Mouse (Mus musculus) heart, embryonic 12.5 days (tissue): ENCODE data around the gene Abhd15. TPM values are rescaled to one million over a fixed set of nuclear protein-coding genes. Genes with fewer than 3 reads are reported as not detected.

Source experiments
- ATAC-seq: fragments of 200-750 bp; cut with Nextera tagmentation; 2 replicates; pipeline ENCODE4 v1.8.0; 2017; ENCODE audit warnings: moderate TSS enrichment, moderate library complexity; ENCODE audit not compliant: insufficient number of reproducible peaks, low FRiP score
- H3K27ac ChIP-seq: fragments of 300-500 bp; sonication (generic); 2 replicates; pipeline ENCODE4 v1.5.1; 2016; ENCODE audit warnings: mild to moderate bottlenecking, moderate library complexity; ENCODE audit not compliant: poor library complexity, severe bottlenecking
- H3K27me3 ChIP-seq: fragments of 300-500 bp; sonication (generic); replicated peaks from 2 replicates; pipeline ENCODE4 v1.6.1; 2016; ENCODE audit warnings: mild to moderate bottlenecking, moderate library complexity
- H3K36me3 ChIP-seq: fragments of 300-500 bp; sonication (generic); 2 replicates; pipeline ENCODE4 v1.6.1; 2016; ENCODE audit warnings: mild to moderate bottlenecking, moderate library complexity
- H3K4me1 ChIP-seq: fragments of 300-500 bp; sonication (generic); replicated peaks from 2 replicates; pipeline ENCODE4 v1.6.1; 2016; ENCODE audit warnings: mild to moderate bottlenecking
- H3K4me2 ChIP-seq: fragments of 300-500 bp; sonication (generic); 2 replicates; pipeline ENCODE4 v1.6.1; 2016; ENCODE audit warnings: mild to moderate bottlenecking, moderate library complexity
- H3K4me3 ChIP-seq: fragments of 300-500 bp; sonication (generic); 2 replicates; pipeline ENCODE4 v1.5.1; 2016; ENCODE audit warnings: mild to moderate bottlenecking
- H3K9ac ChIP-seq: fragments of 300-500 bp; sonication (generic); 2 replicates; pipeline ENCODE4 v1.6.1; 2016; ENCODE audit warnings: mild to moderate bottlenecking, moderate library complexity
- H3K9me3 ChIP-seq: fragments of 300-500 bp; sonication (generic); replicated peaks from 2 replicates; pipeline ENCODE4 v1.6.1; 2016; ENCODE audit warnings: mild to moderate bottlenecking, moderate library complexity
- WGBS: fragments of 180-500 bp; shearing (Covaris S2); methylation state at CpG from one replicate; pipeline ENCODE4 v1.1.7; 2016; 5-methylcytosine and 5-hydroxymethylcytosine counted together
- polyA plus RNA-seq: library from polyadenylated mRNA; unstranded; fragments of >200 nt; fragmentation: Nextera tagmentation; extraction: Ambion mirVana; gene quantifications from 2 replicates; pipeline ENCODE4 v1.2.1, GENCODE M21; 2016

Gene Abhd15
- polyA plus RNA-seq, 1 experiment from 2014 or later, result 0.72 TPM

DNA sequence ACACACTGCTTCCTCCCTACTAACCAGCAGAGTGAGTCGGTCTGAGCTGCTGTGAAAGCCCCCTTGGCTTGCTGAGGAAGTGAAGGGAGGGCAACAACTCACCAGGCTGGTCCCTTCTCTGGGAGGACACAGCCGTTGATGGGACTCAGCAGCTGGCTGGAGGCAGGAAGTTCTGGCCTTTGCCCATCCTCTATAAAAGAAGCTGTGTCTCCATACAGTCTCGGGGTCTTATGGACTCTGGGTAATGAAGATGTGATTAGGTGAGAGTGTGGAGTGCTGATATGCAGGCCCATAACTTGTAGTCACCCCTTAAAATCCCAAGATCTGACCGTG is 20.6 kb upstream of the Abhd15 start:
- 21% methylated on average over 4 of the region's 4 CpGs for WGBS
- Histone ChIP-seq H3K9ac (peak overlapping the region; percentile 98), H3K27me3 (no peaks in the 10 kb centered on the region), H3K27ac (peak overlapping the region; percentile 89), H3K4me2 (peak overlapping the region; percentile 82), H3K9me3 (no peaks in the 10 kb centered on the region), H3K36me3 (peaks cover 6% of the 10 kb centered on the region), H3K4me3 (peak overlapping the region; percentile 97), H3K4me1 (peaks cover 72% of the 10 kb centered on the region)
- ATAC-seq, result no peak

DNA sequence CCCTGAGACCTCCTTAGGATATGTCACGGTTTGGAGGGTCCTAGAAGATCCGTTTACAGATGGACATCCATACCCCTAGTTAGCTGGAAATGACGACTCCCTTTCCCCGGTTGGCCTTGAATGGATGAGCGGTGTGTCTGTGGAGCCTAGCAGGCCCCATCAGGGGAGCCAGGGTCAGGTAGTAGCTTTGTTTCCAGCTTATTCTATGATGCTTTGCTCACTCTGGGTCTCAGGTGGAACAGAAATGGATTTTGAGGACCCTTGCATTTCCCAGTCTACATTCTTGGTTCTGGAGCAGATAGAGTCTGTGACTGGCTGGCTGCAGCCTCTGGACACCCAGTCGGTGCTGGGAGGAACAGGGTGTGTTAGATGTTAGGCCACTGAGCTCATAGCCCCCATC is 20.1 kb upstream of the Abhd15 start:
- WGBS, result 69% methylated on average over 6 of the region's 6 CpGs
- Histone ChIP-seq H3K27me3 (no peaks in the 10 kb centered on the region), H3K27ac (peak overlapping the region; percentile 89), H3K4me3 (peak overlapping the region; percentile 97), H3K4me1 (peaks cover 72% of the 10 kb centered on the region), H3K9ac (peak overlapping the region; percentile 98), H3K4me2 (peak overlapping the region; percentile 82), H3K9me3 (no peaks in the 10 kb centered on the region), H3K36me3 (peaks cover 11% of the 10 kb centered on the region)
- ATAC-seq, result no peak

DNA sequence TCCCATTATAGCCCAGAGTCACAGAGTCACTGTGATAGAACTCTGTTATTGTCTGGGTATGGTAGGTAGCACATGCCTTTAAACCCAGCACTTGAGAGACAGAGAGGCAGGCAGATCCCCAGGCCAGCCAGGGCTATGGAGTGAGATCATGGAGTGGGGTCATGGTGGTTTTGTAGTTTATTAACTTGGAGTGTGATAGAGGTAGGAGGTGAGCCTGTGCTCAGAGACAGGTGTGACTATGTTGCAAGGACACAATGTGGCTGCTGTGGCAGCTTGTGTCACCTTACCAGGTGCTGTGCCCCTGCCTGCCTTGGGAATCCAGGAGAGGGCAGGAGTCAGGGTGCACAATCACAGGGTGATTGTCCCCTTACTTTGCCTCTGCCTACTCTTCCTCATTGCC is 19.4 kb upstream of the Abhd15 start:
- Histone ChIP-seq H3K9ac (peak overlapping the region; percentile 37), H3K9me3 (no peaks in the 10 kb centered on the region), H3K4me2 (peak overlapping the region; percentile 82; the same call in 1 of the 2 replicates), H3K27ac (no peak overlapping the region), H3K4me3 (no peak overlapping the region), H3K4me1 (peaks cover 68% of the 10 kb centered on the region), H3K36me3 (peaks cover 18% of the 10 kb centered on the region), H3K27me3 (no peaks in the 10 kb centered on the region)
- ATAC-seq, result no peak

DNA sequence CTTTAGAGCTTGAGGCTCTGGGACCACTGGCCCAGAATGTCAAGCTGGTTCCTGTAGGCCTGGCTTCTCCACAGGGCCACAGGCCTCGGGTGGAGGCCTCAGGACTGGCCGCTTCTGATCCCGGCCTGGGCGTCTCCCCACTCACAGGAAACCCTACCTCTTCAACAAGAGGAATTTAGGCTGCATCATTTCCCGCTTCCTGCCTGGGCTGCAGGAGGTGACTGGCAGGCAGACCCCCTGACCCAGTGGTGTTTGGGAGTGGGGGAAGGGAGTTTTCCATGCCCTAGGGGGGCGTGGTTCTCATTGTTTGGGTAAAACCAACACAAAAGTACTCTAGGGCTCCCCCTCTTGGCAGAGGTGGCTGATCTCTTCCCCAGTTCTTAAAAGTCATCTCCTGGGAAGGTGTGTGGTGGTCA is 17.6 kb upstream of the Abhd15 start:
- Histone ChIP-seq H3K36me3 (peaks cover 31% of the 10 kb centered on the region), H3K4me2 (peak overlapping the region; percentile 26), H3K4me3 (no peak overlapping the region), H3K27me3 (no peaks in the 10 kb centered on the region), H3K9me3 (no peaks in the 10 kb centered on the region), H3K4me1 (peaks cover 59% of the 10 kb centered on the region), H3K9ac (peak overlapping the region; percentile 51), H3K27ac (peak overlapping the region; percentile 94)
- peak; percentile 20; the same call in 1 of the 2 replicates for ATAC-seq
- 24% methylated on average over 6 of the region's 6 CpGs for WGBS

DNA sequence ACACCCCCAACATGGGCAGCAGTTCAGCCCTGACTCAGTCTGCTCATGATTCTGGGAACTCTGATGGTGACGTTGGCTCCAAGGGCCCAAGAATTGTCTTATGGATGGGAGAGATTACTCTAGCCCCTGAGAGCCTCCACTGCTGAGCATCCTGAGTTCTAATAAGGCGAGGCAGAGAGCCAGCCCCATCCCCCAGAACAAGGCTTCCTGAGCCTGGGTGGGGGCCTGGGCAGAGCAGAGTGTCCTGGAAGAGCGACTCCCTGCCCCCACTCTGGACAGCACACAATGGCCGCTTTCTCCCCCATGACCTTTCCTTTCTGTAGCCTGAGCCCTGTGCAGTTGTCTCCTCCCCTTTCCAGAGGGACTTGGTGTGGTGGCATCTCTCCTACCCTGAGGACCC is 17.1 kb upstream of the Abhd15 start:
- Histone ChIP-seq H3K4me1 (peaks cover 59% of the 10 kb centered on the region), H3K27me3 (no peaks in the 10 kb centered on the region), H3K9me3 (no peaks in the 10 kb centered on the region), H3K4me2 (peak overlapping the region; percentile 26), H3K4me3 (no peak overlapping the region), H3K36me3 (peaks cover 36% of the 10 kb centered on the region), H3K27ac (peak overlapping the region; percentile 94), H3K9ac (peak overlapping the region; percentile 36)
- WGBS, result 25% methylated on average over 4 of the region's 4 CpGs
- ATAC-seq, result 0 out of 2 replicates have a peak, but pooled peaks have one; percentile 13

DNA sequence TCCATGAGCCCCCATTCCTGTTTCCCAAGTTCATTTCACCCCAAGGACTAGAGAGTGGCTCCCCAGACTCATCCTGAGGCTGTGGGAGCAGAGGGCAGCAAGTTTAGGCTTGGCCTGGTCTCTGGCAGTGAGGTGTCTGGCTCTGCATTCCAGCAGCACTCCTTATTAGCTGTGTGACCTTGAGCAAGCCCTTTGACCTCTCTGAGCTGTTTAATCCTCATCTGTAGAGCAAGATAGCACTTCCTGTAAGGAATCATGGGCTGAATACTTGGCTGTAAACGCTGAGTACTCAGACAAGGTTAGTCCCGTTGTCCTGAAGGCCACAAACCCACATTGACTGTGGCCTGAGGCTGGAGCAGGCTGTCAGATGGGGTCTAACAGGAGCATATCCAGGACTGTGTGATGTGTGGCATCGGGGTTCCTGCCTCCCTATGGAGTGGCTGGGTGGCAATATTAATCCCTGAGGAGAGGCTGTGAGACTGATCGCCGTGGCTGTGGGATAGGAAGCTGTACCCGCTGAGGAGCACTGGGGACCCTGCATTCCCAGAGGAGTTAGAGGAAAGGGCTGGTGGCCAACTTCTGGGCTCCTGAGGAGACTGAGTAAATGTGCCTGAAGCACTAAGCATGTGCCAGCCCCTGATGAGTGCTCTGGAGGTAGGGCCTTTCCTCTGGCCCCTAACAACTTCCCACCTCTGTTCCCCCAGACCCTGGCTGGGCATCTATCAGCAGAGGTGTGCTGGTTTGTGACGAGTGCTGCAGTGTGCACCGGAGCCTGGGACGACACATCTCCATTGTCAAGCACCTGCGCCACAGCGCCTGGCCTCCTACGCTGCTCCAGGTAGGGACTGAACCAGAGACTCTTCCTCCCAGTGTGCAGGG is 16.4 kb upstream of the Abhd15 start:
- H3K4me1 ChIP-seq, result peaks cover 59% of the 10 kb centered on the region
- peak overlapping the region; percentile 94 for H3K27ac ChIP-seq
- no peak for ATAC-seq

DNA sequence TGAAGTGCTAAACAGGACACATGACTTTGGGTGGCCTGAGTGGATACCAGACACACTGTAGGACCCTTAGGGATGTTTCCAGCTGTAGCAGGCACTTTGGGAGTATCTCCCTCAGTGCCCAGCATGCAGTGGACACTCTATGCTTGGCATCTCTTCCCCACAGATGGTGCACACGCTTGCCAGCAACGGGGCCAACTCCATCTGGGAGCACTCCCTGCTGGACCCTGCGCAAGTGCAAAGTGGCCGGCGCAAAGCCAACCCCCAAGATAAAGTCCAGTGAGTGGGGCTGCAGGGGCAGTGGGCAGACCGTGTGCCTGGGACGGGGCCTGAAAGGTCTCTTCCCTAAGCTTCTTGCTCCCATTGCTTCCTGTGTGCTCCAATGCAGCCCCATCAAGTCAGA is 15.6 kb upstream of the Abhd15 start:
- WGBS, result 88% methylated on average over 7 of the region's 7 CpGs

More for the DNA sequence above, 16.4 kb upstream of the Abhd15 start:
- Histone ChIP-seq H3K9me3 (no peaks in the 10 kb centered on the region), H3K4me2 (peak overlapping the region; percentile 26), H3K4me3 (no peak overlapping the region), H3K36me3 (peaks cover 43% of the 10 kb centered on the region), H3K9ac (peak overlapping the region; percentile 36), H3K27me3 (no peaks in the 10 kb centered on the region)
- WGBS, result 68% methylated on average over 12 of the region's 12 CpGs

DNA sequence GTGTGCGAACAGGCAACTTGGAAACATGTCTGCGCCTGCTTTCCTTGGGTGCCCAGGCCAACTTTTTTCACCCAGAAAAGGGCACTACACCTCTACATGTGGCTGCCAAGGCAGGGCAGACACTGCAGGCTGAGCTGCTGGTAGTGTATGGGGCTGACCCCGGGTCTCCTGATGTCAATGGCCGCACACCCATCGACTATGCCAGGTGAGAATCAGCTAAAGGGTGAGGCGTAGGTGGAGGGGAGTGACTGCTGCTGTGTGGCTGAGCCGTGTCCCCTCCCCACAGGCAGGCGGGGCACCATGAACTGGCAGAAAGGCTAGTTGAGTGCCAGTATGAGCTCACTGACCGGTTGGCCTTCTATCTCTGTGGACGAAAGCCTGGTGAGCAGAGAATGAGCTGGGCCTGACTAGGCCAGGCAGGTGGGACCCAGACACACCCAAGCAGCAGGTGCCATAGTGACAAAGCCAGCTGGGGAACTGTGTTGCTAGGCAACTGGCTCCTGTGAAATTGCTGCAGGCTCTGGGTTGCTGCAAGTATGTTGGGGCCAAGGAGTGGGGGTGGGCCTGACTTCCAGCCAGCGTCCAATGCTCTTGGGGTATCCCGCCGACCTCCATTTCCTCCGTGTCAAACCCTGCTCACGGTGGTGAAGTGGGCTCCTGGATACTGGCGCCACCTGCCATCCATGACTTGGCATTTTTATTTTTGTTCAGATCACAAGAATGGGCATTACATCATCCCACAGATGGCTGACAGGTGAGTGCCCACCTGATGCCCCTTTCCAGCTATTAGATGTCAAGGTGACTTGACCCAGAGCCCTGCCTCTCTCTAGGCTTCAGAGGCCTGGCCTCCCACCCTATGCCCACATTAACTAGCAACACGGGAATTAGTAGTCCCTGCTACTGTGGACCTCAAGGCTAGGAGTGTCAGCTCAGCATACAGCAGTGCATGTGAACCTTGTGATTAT is 14.3 kb upstream of the Abhd15 start:
- no peak overlapping the region for H3K27ac ChIP-seq
- WGBS, result 83% methylated on average over 17 of the region's 17 CpGs
- H3K4me1 ChIP-seq, result peaks cover 41% of the 10 kb centered on the region
- ATAC-seq, result no peak
- H3K9me3 ChIP-seq, result no peaks in the 10 kb centered on the region
- H3K27me3 ChIP-seq, result no peaks in the 10 kb centered on the region
- no peak overlapping the region for H3K4me2 ChIP-seq
- no peak overlapping the region for H3K9ac ChIP-seq
- H3K36me3 ChIP-seq, result peaks cover 64% of the 10 kb centered on the region
- H3K4me3 ChIP-seq, result no peak overlapping the region

More for the DNA sequence above, 15.6 kb upstream of the Abhd15 start:
- peaks cover 51% of the 10 kb centered on the region for H3K36me3 ChIP-seq
- no peak overlapping the region for H3K9ac ChIP-seq
- no peak for ATAC-seq
- H3K27me3 ChIP-seq, result no peaks in the 10 kb centered on the region
- H3K27ac ChIP-seq, result no peak overlapping the region
- no peak overlapping the region for H3K4me3 ChIP-seq
- peaks cover 54% of the 10 kb centered on the region for H3K4me1 ChIP-seq
- no peaks in the 10 kb centered on the region for H3K9me3 ChIP-seq
- no peak overlapping the region for H3K4me2 ChIP-seq

DNA sequence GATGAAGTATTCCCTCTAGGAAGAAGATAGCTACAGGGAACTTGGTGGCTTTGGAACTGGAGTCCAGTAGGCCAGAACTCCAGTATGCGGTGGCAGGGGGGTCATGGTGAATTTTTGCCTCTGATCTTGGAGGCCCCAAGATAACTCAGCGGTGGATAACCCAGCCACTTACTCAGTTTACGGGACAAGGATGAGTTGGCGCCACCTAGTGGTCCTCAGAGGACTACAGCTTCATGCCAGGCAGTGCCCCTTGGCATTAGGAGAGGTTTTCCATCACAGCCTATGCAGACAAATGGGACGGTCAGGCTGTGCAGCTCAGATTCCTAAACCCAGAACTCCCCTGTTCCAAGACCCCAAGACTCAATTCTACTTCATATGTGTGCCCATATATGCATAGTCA is 13.5 kb upstream of the Abhd15 start:
- Histone ChIP-seq H3K9me3 (no peaks in the 10 kb centered on the region), H3K4me3 (no peak overlapping the region), H3K4me2 (no peak overlapping the region), H3K27ac (no peak overlapping the region), H3K36me3 (peaks cover 72% of the 10 kb centered on the region), H3K4me1 (peaks cover 35% of the 10 kb centered on the region), H3K9ac (no peak overlapping the region), H3K27me3 (no peaks in the 10 kb centered on the region)
- WGBS, result 25% methylated on average over 5 of the region's 5 CpGs
- no peak for ATAC-seq

DNA sequence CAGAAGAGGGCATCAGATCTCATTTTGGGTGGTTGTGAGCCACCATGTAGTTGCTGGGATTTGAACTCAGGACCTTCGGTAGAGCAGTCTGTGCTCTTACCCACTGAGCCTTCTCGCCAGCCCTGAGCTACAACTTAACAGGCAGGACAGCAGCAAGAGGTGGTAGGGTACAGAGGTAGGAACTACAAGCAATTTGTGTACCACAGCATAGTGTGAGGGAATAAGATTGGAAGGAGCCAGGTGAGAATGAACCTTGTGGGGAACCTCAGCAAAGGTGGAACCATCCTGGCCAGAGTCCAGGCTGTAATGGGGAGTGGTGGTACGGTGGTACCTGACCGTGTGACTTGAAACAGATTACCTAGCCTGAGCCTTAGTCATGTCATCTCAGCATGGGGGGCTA is 12.9 kb upstream of the Abhd15 start:
- ATAC-seq, result no peak
- no peaks in the 10 kb centered on the region for H3K9me3 ChIP-seq
- H3K9ac ChIP-seq, result no peak overlapping the region
- no peak overlapping the region for H3K27ac ChIP-seq
- 86% methylated on average over 4 of the region's 4 CpGs for WGBS
- H3K4me1 ChIP-seq, result peaks cover 34% of the 10 kb centered on the region
- no peak overlapping the region for H3K4me2 ChIP-seq
- H3K27me3 ChIP-seq, result no peaks in the 10 kb centered on the region
- peaks cover 78% of the 10 kb centered on the region for H3K36me3 ChIP-seq
- H3K4me3 ChIP-seq, result no peak overlapping the region

DNA sequence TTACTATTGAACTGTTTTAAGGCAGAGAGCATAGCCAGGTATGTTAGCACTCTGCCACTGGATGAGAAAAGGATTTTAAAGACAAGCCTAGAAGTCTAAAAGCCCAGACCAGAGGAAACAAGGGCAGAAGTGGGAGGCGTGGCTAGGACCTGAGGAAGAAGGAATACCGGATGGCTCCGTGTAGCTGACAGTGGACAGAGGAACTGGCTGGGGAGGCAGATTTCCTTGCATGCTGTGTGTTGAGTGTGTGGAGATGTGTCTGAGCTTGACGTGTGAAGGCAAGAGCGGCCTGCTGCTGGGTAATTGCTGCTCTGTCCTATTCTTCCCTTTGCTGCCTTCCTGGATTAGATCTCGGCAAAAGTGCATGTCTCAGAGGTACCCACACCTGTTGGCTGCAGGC is 12.4 kb upstream of the Abhd15 start:
- Histone ChIP-seq H3K4me2 (no peak overlapping the region), H3K9ac (no peak overlapping the region; the same call in 1 of the 2 replicates), H3K4me1 (peaks cover 29% of the 10 kb centered on the region), H3K27ac (no peak overlapping the region), H3K36me3 (peaks cover 83% of the 10 kb centered on the region), H3K27me3 (no peaks in the 10 kb centered on the region), H3K4me3 (no peak overlapping the region), H3K9me3 (no peaks in the 10 kb centered on the region)
- no peak for ATAC-seq
- 77% methylated on average over 6 of the region's 6 CpGs for WGBS
